Mouse (Mus musculus) stomach, postnatal 0 days (tissue): ENCODE measurements around the gene Msmb. TPM values are rescaled to one million over a fixed set of nuclear protein-coding genes. Genes with fewer than 3 reads are reported as not detected.
"Not testable (repeated sequence)": the region's sequence is repeated elsewhere in the genome, so short reads cannot be mapped to it uniquely, and the experiment has no call there.

Source experiments
- ATAC-seq: fragments of 200-750 bp; cut with Nextera tagmentation; 2 replicates; pipeline ENCODE4 v1.8.0; 2017; ENCODE audit not compliant: low FRiP score, low TSS enrichment
- DNase-seq: peaks from one replicate; pipeline ENCODE4 v3.0.0-alpha.2; 2016; ENCODE audit warnings: low spot score
- H3K27ac ChIP-seq: fragments of 300-500 bp; sonication (generic); replicated peaks from 2 replicates; pipeline ENCODE4 v1.5.1; 2014; ENCODE audit warnings: mild to moderate bottlenecking, control low read depth
- H3K27me3 ChIP-seq: fragments of 300-500 bp; sonication (generic); 2 replicates; pipeline ENCODE4 v1.6.1; 2014; ENCODE audit warnings: low read length; ENCODE audit not compliant: control insufficient read depth, insufficient read depth
- H3K36me3 ChIP-seq: fragments of 300-500 bp; sonication (generic); 2 replicates; pipeline ENCODE4 v1.6.1; 2014; ENCODE audit warnings: low read length, mixed read lengths; ENCODE audit not compliant: control insufficient read depth, insufficient read depth
- H3K4me1 ChIP-seq: fragments of 300-500 bp; sonication (generic); replicated peaks from 2 replicates; pipeline ENCODE4 v1.6.1; 2014; ENCODE audit warnings: antibody characterized with exemption; ENCODE audit not compliant: control insufficient read depth, insufficient read depth
- H3K4me2 ChIP-seq: fragments of 300-500 bp; sonication (generic); replicated peaks from 2 replicates; pipeline ENCODE4 v1.6.1; 2014; ENCODE audit warnings: low read depth, mild to moderate bottlenecking, control low read depth, moderate library complexity
- H3K4me3 ChIP-seq: fragments of 300-500 bp; sonication (generic); 2 replicates; pipeline ENCODE4 v1.5.1; 2014; ENCODE audit warnings: low read depth, low read length, control low read depth
- H3K9ac ChIP-seq: fragments of 300-500 bp; sonication (generic); 2 replicates; pipeline ENCODE4 v1.6.1; 2014; ENCODE audit warnings: mild to moderate bottlenecking, low read length, control low read depth, mixed read lengths
- H3K9me3 ChIP-seq: fragments of 300-500 bp; sonication (generic); 2 replicates; pipeline ENCODE4 v1.6.1; 2016; ENCODE audit warnings: low read length; ENCODE audit not compliant: control insufficient read depth
- CTCF ChIP-seq: IDR thresholded peaks from 2 replicates; pipeline ENCODE4 v1.5.1; 2016; ENCODE audit warnings: antibody characterized with exemption, low read depth, mild to moderate bottlenecking, moderate library complexity
- EP300 ChIP-seq: optimal IDR thresholded peaks from 2 replicates; pipeline ENCODE3; 2016; ENCODE audit warnings: antibody characterized with exemption
- WGBS: fragments of 180-500 bp; shearing (Covaris S2); extraction: QIAGEN DNeasy Blood & Tissue Kit; methylation state at CpG from one replicate; pipeline ENCODE4 v1.1.7; 2014; 5-methylcytosine and 5-hydroxymethylcytosine counted together
- polyA plus RNA-seq: library from polyadenylated mRNA; unstranded; fragments of >200 nt; fragmentation: Nextera tagmentation; extraction: Ambion mirVana; gene quantifications from 2 replicates; pipeline ENCODE4 v1.2.1, GENCODE M21; 2015

Msmb gene
- polyA plus RNA-seq, 1 experiment from 2014 or later, result not detected

GRCm38 (mm10) chr14:32192437-32192836, 50.6 kb downstream of the Msmb start:
- no peak overlapping the region for H3K4me2 ChIP-seq
- no peak overlapping the region for H3K27ac ChIP-seq
- TF ChIP-seq CTCF (peak; percentile 83), EP300 (no peak)
- peak; percentile 62 for ATAC-seq
- H3K27me3 ChIP-seq, result no peaks in the 10 kb centered on the region
- no peak overlapping the region for H3K9ac ChIP-seq
- no peak overlapping the region for H3K4me3 ChIP-seq
- H3K9me3 ChIP-seq, result no peaks in the 10 kb centered on the region
- no peaks in the 10 kb centered on the region for H3K4me1 ChIP-seq
- peak; percentile 75 for DNase-seq
- H3K36me3 ChIP-seq, result peaks cover 10% of the 10 kb centered on the region; the same call in 1 of the 2 replicates
- WGBS, result 35% methylated on average over 3 of the region's 3 CpGs

- H3K4me3 ChIP-seq, H3K4me1 ChIP-seq, H3K9ac ChIP-seq, ATAC-seq, H3K27me3 ChIP-seq, H3K9me3 ChIP-seq, H3K4me2 ChIP-seq, H3K27ac ChIP-seq, DNase-seq: not testable (repeated sequence)
- WGBS, result 75% methylated on average over 5 of the region's 5 CpGs
- TF ChIP-seq CTCF, result peak; percentile 36; the same call in 1 of the 2 replicates
- peaks cover 13% of the 10 kb centered on the region; the same call in 1 of the 2 replicates for H3K36me3 ChIP-seq
These were observed 51.7 kb downstream of the Msmb start for GRCm38 (mm10) chr14:32193557-32193956.

- peak overlapping the region; percentile 99 for H3K4me3 ChIP-seq
- no peaks in the 10 kb centered on the region for H3K9me3 ChIP-seq
- H3K4me2 ChIP-seq, result peak overlapping the region; percentile 73
- WGBS, result under 1% methylated on average over 19 of the region's 26 CpGs
- ATAC-seq, result peak; percentile 52
- H3K27me3 ChIP-seq, result no peaks in the 10 kb centered on the region
- H3K36me3 ChIP-seq, result 0 out of 2 replicates have a peak, but pooled peaks cover 5% of the 10 kb centered on the region
- DNase-seq, result peak; percentile 47
- TF ChIP-seq EP300, result no peak
- no peak for TF ChIP-seq CTCF
- no peaks in the 10 kb centered on the region for H3K4me1 ChIP-seq
- H3K27ac ChIP-seq, result peak overlapping the region; percentile 78
- peak overlapping the region; percentile 96 for H3K9ac ChIP-seq
These were observed 59.5 kb downstream of the Msmb start for GRCm38 (mm10) chr14:32201354-32201753.

- TF ChIP-seq CTCF (no peak), EP300 (no peak)
- under 1% methylated on average over 50 of the region's 77 CpGs for WGBS
- H3K4me3 ChIP-seq, result peak within 1 kb of the TSS; percentile 99
- H3K27me3 ChIP-seq, result no peaks in the 10 kb centered on the region
- peak; percentile 91 for DNase-seq
- H3K4me2 ChIP-seq, result peak within 1 kb of the TSS; percentile 90
- H3K4me1 ChIP-seq, result no peaks in the 10 kb centered on the region
- H3K9me3 ChIP-seq, result no peaks in the 10 kb centered on the region
- ATAC-seq, result peak; percentile 97
- peak within 1 kb of the TSS; percentile 96 for H3K9ac ChIP-seq
- peak within 1 kb of the TSS; percentile 85 for H3K27ac ChIP-seq
- H3K36me3 ChIP-seq, result 0 out of 2 replicates have a peak, but pooled peaks cover 5% of the 10 kb centered on the region
These were observed 60.1 kb downstream of the Msmb start, which contains the start of the genes Timm23 and Parg for GRCm38 (mm10) chr14:32201791-32202451. TSS of gene Timm23 (minus strand) at chr14:32201898. TSS of gene Parg (plus strand) at chr14:32201949.

Other genes with a start within 250 kb of the Msmb start
- gene Galnt15, start 113.0 kb upstream of the Msmb start, polyA plus RNA-seq, result 0.56 and 0.71 TPM in 2 replicates
- 17.7 and 19.3 TPM in 2 replicates for gene Oxnad1, start 56.6 kb upstream of the Msmb start, polyA plus RNA-seq
- 91.4 and 93.3 TPM in 2 replicates for gene Dph3, start 56.3 kb upstream of the Msmb start, polyA plus RNA-seq
- gene Ncoa4, start 17.8 kb downstream of the Msmb start, polyA plus RNA-seq, result 97.2 and 100 TPM in 2 replicates
- gene Timm23, start 59.9 kb downstream of the Msmb start, polyA plus RNA-seq, result 218 and 234 TPM in 2 replicates
- gene Parg, start 59.9 kb downstream of the Msmb start, polyA plus RNA-seq, result 15.2 and 17.5 TPM in 2 replicates
- gene Ogdhl, start 180.0 kb downstream of the Msmb start, polyA plus RNA-seq, result 1.6 and 2.0 TPM in 2 replicates
- not detected in 2 replicates for gene 1700024G13Rik, start 246.4 kb downstream of the Msmb start, polyA plus RNA-seq